Mouse (Mus musculus) ZHBTc4 (cell line): ENCODE data around the gene Sec14l5.

ENCODE experiments used
- DNase-seq: peaks from one replicate; pipeline ENCODE4 v3.0.0-alpha.2; 2011; ENCODE audit warnings: low read depth, low spot score

Gene Sec14l5

DNA sequence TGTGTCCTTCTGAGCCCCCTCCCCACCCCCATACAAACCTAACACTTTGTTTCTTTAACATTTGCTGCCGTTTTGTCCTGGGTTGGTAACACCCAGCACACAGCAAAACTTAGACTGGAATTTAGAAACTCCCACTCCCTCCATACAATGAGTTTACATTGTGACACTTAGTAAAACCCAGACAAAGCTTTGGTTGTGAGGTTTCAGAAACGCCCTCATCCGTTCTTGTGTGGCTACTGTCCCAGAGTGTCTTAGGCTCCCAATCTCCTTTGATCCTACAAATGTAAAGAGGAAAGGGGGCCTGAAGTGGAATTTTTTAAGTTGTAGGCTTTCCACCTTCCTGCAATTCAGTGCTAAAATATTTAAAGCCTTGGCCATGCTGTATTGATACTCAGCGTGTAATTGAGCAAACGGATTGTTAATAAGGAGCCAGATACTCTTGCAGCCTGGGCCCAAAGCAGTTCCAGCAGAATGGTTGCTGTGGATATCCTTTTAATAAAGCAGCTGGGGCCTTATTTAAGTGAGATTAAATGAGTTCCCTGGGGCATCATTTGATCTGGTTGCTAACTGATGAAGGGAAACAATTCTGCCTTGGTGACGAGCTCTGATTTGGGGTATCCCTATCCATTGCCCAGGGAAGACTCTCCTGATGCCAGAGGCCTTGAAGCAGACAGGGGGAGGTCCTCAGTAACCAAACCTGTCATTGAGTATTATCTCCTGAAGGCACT is 6.6 kb downstream of the Sec14l5 start:
- DNase-seq = peak; percentile 40

DNA sequence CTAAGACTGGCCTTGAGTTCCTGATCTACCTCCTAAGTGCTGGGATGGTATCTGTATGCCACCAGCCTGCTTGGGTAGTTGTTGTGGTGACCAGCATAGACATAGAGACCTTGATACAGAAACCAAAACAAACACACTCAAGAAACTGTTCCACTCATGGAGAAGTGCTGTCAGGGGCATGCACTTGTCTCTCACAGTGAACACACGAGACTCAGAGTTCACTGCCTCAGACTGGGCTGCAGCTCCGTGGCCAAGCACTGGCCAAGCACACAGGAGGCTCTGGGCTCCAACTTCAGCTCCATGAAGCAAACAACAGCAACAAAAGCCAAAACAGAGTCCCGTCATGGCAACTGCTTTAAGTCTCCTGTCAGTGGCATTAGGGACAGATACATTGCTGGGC is 8.1 kb downstream of the Sec14l5 start:
- DNase-seq = no peak

DNA sequence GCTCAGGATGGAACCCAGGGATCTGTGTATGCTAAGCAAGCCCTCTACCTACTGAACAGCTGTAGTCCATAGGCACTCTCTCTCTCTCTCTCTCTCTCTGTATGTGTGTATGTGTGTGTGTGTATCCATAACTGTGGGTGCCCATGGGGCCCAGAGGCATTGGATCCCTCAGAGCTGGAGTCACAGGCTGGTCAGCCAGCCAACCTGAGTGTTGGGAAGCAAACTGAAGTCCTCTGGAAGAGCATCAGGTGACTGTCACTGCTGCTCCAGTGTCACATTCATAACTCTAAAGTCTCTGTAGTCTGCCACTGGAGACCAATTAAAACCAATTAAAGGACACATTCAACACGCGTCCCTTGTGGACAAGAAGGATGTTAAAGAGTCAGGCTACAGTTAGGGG is 9.6 kb downstream of the Sec14l5 start:
- no peak for DNase-seq

DNA sequence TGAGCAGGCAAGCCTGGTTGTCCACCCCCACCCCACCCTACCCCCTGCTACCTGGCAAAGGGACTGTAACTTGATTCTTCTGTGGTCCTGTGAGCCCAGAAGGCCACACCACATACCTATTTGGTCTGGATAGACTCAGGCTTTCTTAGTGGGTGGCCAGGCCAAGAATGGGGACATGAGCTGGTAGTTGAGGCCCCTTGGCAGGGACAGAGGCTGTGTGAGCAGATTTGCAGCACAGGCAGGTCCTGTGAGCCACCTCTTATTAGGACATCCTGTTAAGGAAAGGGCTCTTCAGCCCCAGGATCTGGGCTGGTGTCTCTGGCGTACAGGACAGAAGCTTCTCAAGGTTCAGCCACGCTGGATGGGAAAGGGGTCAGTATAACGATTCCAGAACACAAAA is 10.2 kb downstream of the Sec14l5 start:
- DNase-seq = no peak

DNA sequence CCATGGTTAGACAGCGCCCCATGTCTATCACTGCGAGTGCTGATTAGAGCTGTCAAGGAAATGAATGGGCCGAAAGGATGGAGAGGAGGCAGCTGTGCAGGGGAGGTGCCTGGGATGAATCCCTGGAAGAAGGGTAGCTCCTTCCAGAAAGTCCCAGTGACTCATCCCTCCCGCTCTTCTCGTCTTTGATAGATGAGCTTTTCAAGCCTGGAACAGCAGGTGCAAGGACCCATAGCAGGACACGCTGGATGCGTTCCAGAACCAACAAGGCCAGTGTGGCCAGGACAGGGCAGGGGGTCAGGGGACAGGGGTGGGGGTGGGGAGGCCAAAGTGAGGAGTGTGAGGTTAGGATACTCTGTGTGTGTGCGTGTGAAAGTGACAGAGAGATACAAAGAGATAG is 12.3 kb downstream of the Sec14l5 start:
- no peak for DNase-seq

DNA sequence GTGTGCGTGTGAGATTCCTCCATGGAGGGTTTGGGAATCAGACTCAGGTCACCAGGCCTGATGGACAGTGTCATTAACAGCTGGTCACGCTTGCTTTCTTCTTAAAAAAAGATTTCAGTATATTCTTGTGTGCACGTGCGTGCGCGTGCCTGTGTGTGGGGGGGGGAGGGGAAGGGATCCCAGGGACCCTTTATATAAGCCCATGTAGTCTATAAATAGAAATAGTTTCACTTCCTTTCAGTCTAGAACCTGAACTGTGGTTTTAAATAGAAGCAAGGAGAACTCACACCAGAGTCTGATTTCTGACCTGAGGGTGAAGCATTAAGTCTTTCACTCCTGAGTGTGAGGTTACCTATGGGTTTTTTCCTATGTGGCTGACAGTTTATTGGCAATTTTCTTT is 17.4 kb downstream of the Sec14l5 start:
- no peak for DNase-seq

DNA sequence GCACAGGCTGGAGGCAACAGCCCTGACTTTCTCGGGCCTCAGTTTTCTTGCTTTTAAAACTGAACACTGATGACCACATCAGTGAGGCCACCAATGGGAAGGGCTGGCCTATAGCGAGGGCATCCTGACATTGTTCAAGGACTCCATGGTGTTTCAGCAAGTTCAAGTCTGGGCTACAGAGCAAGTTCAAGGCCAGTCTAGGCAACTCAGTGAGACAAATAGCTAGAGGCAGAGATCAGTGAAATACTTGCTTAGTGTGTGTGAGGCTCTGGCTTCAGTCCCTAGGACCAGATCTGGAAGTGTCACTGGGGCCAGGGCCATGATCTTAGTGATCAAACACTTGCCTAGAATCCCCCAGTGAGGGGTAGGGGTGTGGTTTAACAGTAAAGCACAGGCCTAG is 21.1 kb downstream of the Sec14l5 start:
- no peak for DNase-seq

DNA sequence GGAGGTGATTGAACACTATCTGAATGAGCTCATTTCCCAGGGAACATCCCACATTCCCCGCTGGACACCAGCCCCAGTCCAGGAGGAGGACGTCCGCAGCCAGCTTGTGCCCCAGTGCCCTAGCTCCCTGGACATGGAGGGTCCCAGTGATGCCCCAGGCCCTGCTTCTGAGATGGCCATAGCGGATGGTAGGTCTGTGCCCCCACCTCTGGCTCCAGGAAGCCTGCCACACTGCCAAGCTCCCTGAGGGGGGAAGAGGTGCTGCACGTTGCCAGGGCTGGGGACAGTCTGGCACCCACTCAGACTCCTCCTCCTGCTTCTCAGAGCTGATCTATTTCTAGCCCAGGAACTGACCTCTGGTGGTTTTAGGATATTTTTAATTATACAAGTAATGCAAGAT is 21.9 kb downstream of the Sec14l5 start:
- DNase-seq = no peak

DNA sequence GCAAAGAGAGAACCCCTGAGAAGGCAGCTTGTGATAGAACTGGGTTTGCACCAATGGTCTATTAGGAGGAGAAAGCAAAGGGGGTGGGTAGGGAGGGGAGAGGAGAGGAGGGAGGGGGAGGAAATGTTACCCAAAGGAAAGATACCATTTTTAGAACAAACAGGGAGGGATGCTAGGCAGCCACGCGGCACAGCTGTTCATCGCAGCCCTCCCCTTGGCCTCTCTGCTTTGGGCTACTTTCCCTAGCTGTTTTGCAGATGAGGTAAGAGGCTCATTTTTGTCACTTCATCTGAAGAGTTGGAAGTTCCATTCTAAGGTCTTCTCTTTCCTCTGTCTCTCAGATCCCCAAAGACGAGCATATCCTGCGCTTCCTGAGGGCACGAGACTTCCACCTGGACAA is 25.7 kb downstream of the Sec14l5 start:
- no peak for DNase-seq

DNA sequence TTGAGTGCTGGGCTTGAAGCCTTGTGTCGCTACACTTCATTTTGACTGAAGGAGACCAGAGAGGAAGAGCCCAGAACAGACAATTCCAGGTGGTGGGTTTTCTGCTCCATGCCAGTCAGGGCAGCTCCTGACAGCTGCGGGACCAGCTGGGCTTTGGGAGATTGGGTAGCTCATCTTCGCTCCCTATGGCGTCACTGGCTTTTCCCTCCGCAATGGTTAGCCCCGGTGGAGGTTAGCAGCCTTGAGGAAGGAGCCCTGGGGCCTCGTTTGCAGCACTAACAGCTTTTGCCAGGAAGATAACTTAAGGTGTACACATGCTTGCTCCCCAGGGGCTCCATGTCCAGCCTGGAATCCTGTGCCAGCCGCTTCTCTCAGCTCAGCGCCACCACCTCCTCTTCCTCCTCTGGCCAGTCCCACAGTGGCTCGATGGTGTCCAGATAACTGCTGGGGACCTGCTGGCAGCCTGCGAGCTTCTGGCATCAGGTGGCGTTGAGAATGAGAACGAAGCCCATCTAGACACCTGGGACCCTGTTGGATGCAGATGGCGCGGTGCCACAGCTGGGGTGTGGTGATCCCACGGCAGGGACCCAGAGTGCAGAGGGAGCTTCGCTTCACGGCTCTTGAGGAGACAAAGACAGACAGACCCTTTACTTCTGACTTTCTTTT is 36.5 kb downstream of the Sec14l5 start:
- no peak for DNase-seq

DNA sequence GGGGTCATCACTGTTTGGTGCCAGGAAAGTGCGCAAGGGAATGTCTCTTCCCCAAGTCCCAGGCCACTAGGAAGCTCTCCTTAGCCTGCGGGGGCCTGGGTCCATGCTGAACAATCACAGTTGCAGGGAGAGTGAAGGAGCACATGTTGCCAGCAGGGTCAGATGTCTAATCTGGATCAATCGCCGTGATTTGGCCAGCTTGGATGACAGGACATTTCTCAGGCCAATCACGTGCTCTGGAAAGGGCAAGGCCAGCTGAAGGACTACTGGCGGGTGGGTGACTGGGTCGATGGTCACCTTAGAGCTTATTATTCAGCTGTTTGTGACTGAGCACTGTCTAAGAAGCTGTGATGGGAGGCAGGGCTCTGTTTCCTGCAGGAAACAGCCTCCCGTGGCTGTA is 37.2 kb downstream of the Sec14l5 start:
- DNase-seq = no peak

DNA sequence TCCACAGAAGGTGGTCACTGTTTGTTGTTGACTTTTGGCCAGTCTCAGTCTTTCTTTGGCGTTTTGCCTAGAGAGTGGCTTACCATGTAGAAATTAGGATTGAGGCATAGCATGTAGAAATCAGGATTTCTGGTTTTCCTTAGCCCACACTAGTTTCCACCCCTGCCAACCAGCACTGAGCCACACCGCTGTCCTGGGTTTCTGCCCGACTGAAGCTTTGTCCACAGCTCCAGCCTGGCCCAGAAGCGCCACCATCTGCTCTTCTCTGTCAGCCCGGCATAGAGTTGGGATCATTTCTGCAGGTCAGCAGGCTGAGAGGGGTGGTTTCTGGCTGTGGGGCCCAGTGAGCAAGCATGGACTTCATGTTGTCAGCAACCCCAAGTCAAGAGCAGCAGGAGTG is 38.0 kb downstream of the Sec14l5 start:
- no peak for DNase-seq

DNA sequence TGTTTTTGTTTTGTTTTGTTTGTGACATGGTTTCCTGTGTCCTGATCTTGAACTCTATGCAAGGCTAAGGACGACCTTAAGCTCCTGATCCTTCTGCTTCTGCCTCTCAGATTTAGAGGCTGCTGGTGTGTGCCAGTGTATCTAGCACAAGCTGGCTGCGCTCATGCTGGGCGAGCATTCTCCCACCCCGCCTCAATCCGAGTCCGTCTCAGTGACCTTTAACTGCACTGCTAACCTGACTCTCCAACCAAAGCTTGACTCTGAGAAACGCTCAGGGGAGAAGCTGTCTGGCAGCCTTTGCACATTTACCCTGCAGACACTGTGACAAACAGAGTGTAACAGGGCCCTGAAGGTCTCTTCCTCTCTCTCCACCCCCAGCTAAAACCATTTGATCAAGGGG is 38.8 kb downstream of the Sec14l5 start:
- DNase-seq = no peak

DNA sequence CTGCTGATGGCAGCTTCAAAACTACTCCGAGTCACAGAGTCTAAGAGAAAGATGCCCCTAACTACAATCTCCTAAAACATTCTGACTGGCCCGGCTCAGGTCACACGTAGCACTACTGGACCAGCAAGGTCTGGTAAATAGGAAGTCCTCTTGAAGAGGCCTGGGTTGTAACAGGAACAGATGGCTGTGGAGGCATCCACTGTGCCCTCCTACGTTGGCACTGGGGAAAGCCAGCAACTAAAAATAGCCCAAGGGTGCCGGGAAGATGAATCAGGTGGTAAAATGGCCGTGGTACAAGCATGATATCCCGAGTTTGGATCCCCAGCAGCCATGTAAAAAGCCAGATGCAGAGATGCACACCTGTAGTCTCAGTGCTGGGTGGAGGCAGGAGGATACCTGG is 39.3 kb downstream of the Sec14l5 start:
- no peak for DNase-seq

DNA sequence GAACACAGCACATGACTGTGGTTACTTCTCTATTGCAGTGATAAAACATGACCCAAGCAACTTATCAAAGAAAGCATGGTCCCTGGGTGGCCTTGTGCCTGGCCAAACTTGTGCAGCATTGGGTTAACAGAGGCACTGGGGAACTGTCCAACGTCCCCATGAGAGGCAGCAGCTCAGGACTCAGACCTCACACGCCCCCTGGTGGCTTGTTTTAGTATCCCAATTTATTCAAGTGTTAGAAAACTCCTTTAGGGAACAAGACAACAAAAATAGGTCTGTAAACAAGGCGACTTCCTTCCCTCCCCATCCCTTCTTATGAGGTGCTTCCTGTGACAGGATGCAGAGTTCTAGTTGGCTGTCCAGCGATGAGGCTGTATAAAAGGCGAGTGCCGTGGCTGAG is 48.2 kb downstream of the Sec14l5 start:
- peak; percentile 82 for DNase-seq

DNA sequence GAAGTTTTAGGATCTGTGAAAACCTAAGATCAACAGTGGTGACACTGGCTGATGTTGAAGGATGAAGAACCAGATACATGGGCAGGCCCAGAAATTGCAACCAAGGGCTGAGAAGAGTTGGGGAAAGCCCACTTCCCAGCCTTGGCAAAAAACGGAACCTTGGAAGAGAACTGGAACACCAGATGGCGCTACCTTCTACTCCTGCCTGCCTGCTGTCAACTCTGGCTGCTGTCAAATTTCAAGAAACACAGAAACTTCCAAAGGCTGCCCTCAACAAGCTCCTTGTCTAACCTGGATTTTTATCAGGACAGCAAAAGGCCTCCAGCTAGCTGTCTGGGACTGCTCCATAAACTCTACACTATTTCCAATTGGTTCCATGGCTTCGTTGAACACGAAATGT is 55.8 kb downstream of the Sec14l5 start:
- peak; percentile 68 for DNase-seq

DNA sequence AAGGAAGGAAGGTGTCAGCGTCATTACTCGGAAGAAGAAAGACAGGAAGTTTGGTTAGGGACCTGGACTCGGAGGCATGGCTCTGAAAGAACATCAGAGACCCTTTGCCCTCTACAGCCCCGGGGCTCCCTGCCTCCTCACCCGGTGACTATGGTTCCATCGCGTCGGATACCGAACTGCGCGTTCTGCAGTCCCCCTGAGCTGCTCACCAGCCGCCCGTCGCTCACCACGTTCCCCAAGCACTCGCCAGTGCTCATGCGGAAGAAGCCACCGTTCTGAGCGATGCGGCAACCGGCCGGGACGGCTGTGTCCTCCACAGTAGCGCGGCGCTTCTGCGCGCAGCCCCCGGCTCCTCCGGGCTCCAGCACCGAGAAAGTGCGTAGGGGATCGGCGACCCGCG is 56.3 kb downstream of the Sec14l5 start:
- DNase-seq = no peak

DNA sequence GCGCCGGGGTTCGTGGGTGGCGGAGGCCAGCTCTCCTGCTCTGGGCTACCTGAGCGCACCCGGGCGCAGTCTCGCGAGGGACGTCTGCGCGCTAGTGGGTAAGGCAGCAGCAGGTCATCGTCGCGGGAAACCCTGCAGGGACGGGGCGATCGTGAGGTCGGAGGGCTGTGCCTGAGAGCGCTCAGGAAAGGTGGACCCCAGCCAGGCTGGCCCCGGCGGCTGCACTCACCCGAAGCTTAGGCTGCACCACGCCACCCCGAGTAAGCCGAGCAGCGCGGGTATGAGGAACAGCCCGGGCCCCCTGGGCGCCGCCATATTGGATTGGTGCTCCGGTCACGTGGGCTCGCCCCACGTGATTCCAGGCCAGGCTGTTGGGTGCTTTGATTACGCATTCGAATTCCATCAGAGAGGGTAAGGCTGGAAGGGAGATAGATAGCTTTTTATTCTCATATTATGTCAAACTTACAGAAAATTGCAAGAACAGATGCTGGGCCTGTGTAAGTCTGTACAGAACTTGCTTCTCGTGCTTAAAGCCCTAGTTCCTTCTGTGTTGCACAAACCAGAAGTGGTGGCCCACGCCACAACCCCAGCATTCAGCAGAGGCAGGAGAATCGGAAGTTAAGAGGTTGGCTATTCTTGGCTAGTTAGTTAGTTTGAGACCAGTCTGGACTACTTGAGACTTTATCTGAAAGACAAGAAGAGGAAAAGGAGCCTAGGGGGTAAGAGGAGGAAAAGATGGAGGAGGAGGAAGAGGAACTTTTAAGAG is 56.9 kb downstream of the Sec14l5 start, which contains the start of gene Nagpa:
Gene Nagpa (minus strand): TSS at position 345 of the 766 bp plus-strand sequence.
- DNase-seq = peak; percentile 96

DNA sequence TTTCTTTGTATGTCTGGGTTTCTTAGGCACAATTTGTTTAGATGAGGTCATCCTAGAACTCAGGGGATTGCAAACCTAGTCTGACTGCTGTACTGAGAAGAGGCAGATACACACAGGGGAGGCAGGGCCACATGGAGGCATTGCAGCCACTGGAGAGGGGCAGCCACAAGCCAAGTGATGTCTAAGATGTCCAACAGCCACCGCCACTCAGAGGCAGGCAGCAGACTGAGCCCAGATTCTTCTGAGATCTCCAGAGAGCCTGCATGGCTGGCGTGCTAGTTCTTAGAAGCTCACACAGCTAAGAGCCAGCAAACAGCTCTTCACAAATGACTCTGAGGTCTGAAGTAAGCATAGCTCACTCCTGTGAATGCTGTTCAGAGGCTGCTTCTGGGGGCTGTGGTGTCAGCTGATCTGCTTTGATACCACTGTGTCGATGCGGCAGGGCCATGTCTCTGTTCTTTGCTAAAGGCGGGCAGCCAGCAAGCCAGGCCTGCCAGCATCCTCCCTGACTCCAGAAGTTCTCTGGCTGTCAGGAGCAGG is 58.6 kb downstream of the Sec14l5 start:
- no peak for DNase-seq

DNA sequence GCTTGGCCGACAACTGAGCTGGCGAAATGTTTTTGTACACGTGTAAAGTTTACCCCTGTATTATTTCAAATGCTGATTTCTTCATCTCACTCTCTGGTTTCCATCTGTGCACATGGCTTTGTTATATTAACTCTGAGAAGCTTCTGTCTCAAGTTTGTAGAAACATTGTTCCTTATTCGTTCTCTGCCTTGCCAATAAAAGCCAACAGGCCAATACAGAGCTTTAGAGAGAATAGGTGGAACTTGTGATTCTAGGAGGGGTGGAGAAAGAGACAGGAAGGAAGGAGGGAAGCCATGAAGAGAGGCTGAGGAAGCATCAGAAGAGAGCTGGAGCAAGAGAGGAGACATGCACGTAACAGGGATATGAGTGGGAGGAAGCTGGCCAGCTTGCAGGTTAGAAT is 59.1 kb downstream of the Sec14l5 start:
- no peak for DNase-seq

DNA sequence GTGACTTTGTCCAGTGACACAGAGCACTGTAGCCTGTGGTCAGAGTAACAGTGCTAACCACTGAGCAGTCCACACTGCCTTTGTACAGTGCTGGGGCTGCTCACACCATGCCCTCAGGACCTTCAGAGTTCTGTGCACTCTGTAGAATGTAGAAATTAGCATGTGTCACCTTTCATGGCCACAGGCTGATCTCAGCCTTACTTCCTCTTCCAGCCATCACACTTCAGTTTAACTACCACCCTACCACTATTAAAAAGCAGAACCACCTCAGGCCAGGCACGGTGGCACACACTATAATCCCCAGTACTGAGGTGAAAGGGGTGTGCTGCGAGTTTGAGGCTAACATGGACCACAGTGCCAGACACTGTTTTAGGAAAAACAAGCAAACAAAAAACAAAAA is 63.5 kb downstream of the Sec14l5 start:
- DNase-seq = no peak

DNA sequence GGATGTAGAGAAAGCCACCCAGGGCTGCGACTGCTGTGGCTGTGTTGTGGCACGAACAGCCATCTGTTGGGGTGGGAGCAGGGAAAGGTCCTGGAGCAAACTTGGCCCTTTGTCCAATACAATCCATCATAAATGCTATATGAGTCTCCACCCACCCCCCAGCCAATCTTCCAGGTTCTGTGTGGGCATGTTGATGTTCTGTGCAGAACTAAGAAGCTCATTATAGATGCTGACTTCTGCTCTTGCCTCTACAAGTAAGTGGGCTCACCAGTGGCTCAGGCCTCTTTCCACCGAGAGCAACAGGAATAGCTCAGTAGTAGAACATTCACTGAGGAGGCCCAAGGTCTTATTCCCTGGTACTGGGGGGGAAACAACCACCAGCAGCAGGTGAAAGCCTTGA is 65.2 kb downstream of the Sec14l5 start:
- DNase-seq = no peak

DNA sequence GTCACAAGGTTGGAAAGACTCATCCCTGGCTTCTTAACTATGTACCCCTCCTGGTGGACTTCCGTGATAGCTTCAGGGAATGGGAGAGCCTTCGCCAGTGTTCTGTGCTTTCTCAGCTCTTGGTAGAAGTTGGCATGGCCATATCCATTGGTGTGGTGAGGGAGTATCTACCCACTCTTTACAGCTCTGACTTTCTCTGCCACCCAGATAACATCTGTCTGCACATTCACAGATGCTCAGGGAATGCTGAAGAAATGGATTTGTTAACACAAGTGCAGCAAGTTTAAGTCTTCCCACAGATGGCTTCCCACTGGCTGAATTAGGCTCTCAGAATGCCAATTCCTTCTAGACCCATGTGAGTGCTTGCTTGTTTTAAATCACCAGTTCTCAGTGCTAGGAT is 67.2 kb downstream of the Sec14l5 start:
- no peak for DNase-seq
